Mouse (Mus musculus): ENCODE data around the gene Nutm1. TPM values are rescaled to one million over a fixed set of nuclear protein-coding genes. Genes with fewer than 3 reads are reported as not detected.

Gene Nutm1
- total and polyA plus RNA-seq, 3 experiments, result 0.04 to 0.13 TPM; not detected in 1

DNA sequence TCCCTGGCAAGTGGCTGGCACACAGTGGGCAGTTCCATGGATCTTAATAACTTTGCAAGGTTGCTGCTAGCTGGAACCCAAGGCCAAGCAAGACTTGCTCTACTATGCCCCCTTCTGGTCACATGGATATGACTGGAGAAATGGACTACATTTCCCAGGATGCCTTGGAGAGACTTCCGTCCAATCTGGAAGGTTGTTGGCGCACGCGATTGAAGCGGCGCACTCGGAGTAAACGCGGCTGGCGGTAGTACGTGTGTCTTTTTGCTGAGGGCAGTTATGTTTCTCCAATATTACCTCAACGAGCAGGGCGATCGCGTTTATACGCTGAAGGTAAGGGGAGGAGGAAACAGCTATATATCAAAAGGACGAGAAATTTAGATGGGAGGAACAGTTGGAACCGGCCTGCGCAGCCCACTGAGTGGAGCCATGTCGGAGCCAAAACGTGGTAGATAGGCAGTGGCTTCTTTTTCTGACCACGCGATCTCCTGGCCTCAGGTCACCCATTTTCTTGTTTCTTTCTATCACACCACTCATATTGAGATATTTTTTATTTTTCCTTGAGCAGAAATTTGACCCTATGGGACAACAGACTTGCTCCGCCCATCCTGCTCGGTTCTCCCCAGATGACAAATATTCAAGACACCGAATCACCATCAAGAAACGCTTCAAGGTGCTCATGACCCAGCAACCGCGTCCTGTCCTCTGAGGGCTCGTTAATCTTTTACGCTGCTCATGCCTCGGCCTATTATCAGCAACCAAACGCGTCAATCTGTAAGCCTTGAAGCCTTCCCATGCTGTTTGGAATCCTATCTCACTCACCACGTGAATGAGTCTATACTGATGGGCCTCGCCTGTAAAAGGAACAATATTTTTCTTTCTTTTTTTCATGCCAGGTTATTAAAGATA lies 2.9 kb upstream of the Nutm1 start, which contains the start of gene Nop10 (continued):
- TF ChIP-seq USF2 (IDR thresholded peaks at IDR 0.05; ENCODE audit: borderline replicate concordance in 1 of 2, insufficient read depth in 1 of 2, low read depth in 1 of 2, low read length in 2 of 2) (no peak), ELF1 (IDR thresholded peaks at IDR 0.05; ENCODE audit: low read depth, low read length) (peak; percentile 93), ZKSCAN1 (IDR thresholded peaks at IDR 0.05; ENCODE audit: low read depth, low read length) (no peak), ZMIZ1 (IDR thresholded peaks at IDR 0.05; ENCODE audit: low read depth, low read length) (peak; percentile 98), NRF1 (IDR thresholded peaks at IDR 0.05; ENCODE audit: insufficient read depth, low read depth, low read length, poor library complexity, severe bottlenecking) (peak; percentile 69), MXI1 (IDR thresholded peaks at IDR 0.05; ENCODE audit: low read depth, low read length) (peak; percentile 96), MYC (IDR thresholded peaks at IDR 0.05; ENCODE audit: low read depth, low read length) (peak; percentile 99), ZC3H11A (IDR thresholded peaks at IDR 0.05; ENCODE audit: low read depth, low read length) (no peak), TCF12 (IDR thresholded peaks at IDR 0.05; ENCODE audit: low read depth, low read length) (peak; percentile 77), MAFK (IDR thresholded peaks at IDR 0.05; ENCODE audit: borderline replicate concordance, low read depth, low read length) (no peak), TAL1 (IDR thresholded peaks at IDR 0.05; ENCODE audit: low read length) (no peak), RCOR1 (IDR thresholded peaks at IDR 0.05; ENCODE audit: low read depth, low read length) (0 out of 2 replicates have a peak, but pooled peaks have one; percentile 6), UBTF (IDR thresholded peaks at IDR 0.05; ENCODE audit: borderline replicate concordance, insufficient read depth, low read depth, low read length) (no peak), CHD2 (IDR thresholded peaks at IDR 0.05; ENCODE audit: low read length) (no peak), MYB (IDR thresholded peaks at IDR 0.05; ENCODE audit: low read depth, low read length) (no peak), ETS1 (IDR thresholded peaks at IDR 0.05; ENCODE audit: low read depth, low read length) (no peak; the same call in none of the 2 replicates), EP300 (IDR thresholded peaks at IDR 0.05; ENCODE audit: low read depth in 1 of 2, low read length in 2 of 2) (peak; percentile 9 to 13; a peak in 1 of 4 replicates), POLR2A (IDR thresholded peaks at IDR 0.05; ENCODE audit: control insufficient read depth in 1 of 2, insufficient read depth in 1 of 2, low read depth in 1 of 2, low read length in 2 of 2, poor library complexity in 1 of 2) (peak; percentile 90 to 99), RAD21 (IDR thresholded peaks at IDR 0.05; ENCODE audit: low read depth, low read length) (peak; percentile 30), GATA1 (IDR thresholded peaks at IDR 0.05; ENCODE audit: low read depth, low read length) (peak; percentile 59; the same call in 1 of the 2 replicates)
